Mouse (Mus musculus): ENCODE data around the gene Zswim4. TPM values are rescaled to one million over a fixed set of nuclear protein-coding genes. Genes with fewer than 3 reads are reported as not detected.

Zswim4 gene
- polyA plus RNA-seq, 1 experiment from 2014 or later = 22.4 TPM

GRCm38 (mm10) chr8:84202938-84203917 lies 33.6 kb downstream of the Zswim4 start:
- no peaks in the 10 kb centered on the region for H3K9me3 ChIP-seq (replicated peaks; ENCODE audit: control insufficient read depth, low read length, poor library complexity, severe bottlenecking)
- H3K4me2 ChIP-seq (ENCODE audit: low read length) = peak overlapping the region; percentile 65
- peak overlapping the region; percentile 60 for H3K27ac ChIP-seq (ENCODE audit: low read length)
- H3K4me3 ChIP-seq (ENCODE audit: low read depth, low read length) = peak overlapping the region; percentile 36
- peak overlapping the region; percentile 67 for H3K9ac ChIP-seq (ENCODE audit: low read depth, low read length)
- peak; percentile 38; the same call in 1 of the 2 replicates for ATAC-seq
- peaks cover 11% of the 10 kb centered on the region; the same call in 1 of the 2 replicates for H3K27me3 ChIP-seq (ENCODE audit: control insufficient read depth, insufficient read depth, low read depth, low read length)
- H3K36me3 ChIP-seq (ENCODE audit: control insufficient read depth, insufficient read depth, low read length) = no peaks in the 10 kb centered on the region
- WGBS = 12% methylated on average over 34 of the region's 34 CpGs
- peaks cover 16% of the 10 kb centered on the region for H3K4me1 ChIP-seq (ENCODE audit: control insufficient read depth, insufficient read depth, low read length)

DNA sequence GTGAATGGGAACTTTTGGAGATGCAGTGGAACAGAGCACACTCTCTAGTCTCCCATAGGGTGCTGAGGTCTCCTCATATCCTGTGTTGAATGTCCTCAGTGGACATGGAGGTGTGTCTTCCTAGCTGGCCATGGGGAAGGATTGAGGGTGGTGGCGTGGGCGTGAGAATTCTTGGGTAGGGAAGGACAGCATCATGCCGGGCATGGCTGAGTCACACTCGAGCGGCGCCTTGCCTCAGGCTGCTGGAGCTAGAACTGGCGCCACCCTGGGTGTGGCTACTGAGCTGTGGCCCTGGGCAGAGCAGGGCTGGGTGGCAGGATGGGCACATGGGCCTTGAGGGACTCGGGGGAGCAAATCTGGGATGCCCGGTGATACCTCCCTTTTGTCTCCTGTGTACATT lies 34.4 kb downstream of the Zswim4 start:
- H3K27me3 ChIP-seq (ENCODE audit: control insufficient read depth, insufficient read depth, low read depth, low read length) = peaks cover 11% of the 10 kb centered on the region; the same call in 1 of the 2 replicates
- H3K4me2 ChIP-seq (ENCODE audit: low read length) = peak overlapping the region; percentile 10; the same call in 1 of the 2 replicates
- H3K27ac ChIP-seq (ENCODE audit: low read length) = no peak overlapping the region
- WGBS = 91% methylated on average over 9 of the region's 9 CpGs
- H3K9ac ChIP-seq (ENCODE audit: low read depth, low read length) = no peak overlapping the region
- H3K9me3 ChIP-seq (replicated peaks; ENCODE audit: control insufficient read depth, low read length, poor library complexity, severe bottlenecking) = no peaks in the 10 kb centered on the region
- H3K4me1 ChIP-seq (ENCODE audit: control insufficient read depth, insufficient read depth, low read length) = peaks cover 22% of the 10 kb centered on the region
- no peak overlapping the region for H3K4me3 ChIP-seq (ENCODE audit: low read depth, low read length)
- no peak for ATAC-seq
- H3K36me3 ChIP-seq (ENCODE audit: control insufficient read depth, insufficient read depth, low read length) = no peaks in the 10 kb centered on the region

DNA sequence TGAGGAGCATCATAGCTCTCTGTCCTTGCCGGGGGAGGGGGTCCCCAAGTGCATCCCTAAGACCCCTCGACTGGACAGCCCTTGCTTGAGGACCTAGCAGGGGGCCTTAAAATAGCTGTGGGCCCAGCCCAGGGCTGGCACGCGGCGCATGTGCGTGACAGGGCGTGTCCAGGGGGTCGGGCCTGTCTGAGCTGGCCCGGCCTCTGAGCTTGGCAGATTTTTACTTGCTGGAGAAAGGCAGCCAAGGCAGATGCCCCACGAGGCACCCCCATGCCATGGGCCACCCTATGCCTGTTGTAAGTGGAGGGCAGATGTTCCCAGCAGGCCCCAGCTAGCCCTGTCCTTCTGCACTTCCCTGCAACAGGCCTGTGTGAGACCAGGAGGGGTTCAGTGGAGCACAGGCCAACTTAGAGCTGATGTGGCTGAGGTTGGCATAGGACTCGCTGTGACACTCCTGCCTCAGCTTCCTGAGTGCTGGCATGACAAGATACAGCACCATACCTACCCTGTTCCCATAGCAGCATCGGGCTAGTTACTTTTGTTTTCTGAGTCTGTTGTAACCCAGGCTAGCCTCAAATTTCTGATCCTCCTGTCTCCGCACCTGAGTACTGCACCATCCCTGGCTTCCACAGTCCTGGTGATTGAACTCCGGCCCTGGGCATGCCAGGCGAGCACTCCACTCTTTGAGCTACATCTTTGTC lies 35.2 kb downstream of the Zswim4 start:
- H3K4me3 ChIP-seq (ENCODE audit: low read depth, low read length) = peak overlapping the region; percentile 38
- H3K9ac ChIP-seq (ENCODE audit: low read depth, low read length) = peak overlapping the region; percentile 59; the same call in 1 of the 2 replicates
- H3K9me3 ChIP-seq (replicated peaks; ENCODE audit: control insufficient read depth, low read length, poor library complexity, severe bottlenecking) = no peaks in the 10 kb centered on the region
- WGBS = 64% methylated on average over 15 of the region's 15 CpGs
- no peaks in the 10 kb centered on the region for H3K36me3 ChIP-seq (ENCODE audit: control insufficient read depth, insufficient read depth, low read length)
- H3K27ac ChIP-seq (ENCODE audit: low read length) = peak overlapping the region; percentile 25; the same call in 1 of the 2 replicates
- peaks cover 11% of the 10 kb centered on the region; the same call in 1 of the 2 replicates for H3K27me3 ChIP-seq (ENCODE audit: control insufficient read depth, insufficient read depth, low read depth, low read length)
- peak overlapping the region; percentile 59 for H3K4me2 ChIP-seq (ENCODE audit: low read length)
- no peak for ATAC-seq
- peaks cover 22% of the 10 kb centered on the region for H3K4me1 ChIP-seq (ENCODE audit: control insufficient read depth, insufficient read depth, low read length)

- H3K27ac ChIP-seq (ENCODE audit: low read length) = peak overlapping the region; percentile 44
- H3K4me3 ChIP-seq (ENCODE audit: low read depth, low read length) = peak overlapping the region; percentile 38
- H3K9me3 ChIP-seq (replicated peaks; ENCODE audit: control insufficient read depth, low read length, poor library complexity, severe bottlenecking) = no peaks in the 10 kb centered on the region
- peak overlapping the region; percentile 59 for H3K9ac ChIP-seq (ENCODE audit: low read depth, low read length)
- H3K4me2 ChIP-seq (ENCODE audit: low read length) = peak overlapping the region; percentile 59
- peaks cover 22% of the 10 kb centered on the region for H3K4me1 ChIP-seq (ENCODE audit: control insufficient read depth, insufficient read depth, low read length)
- WGBS = 10% methylated on average over 51 of the region's 70 CpGs
- ATAC-seq = no peak
- no peaks in the 10 kb centered on the region for H3K36me3 ChIP-seq (ENCODE audit: control insufficient read depth, insufficient read depth, low read length)
- H3K27me3 ChIP-seq (ENCODE audit: control insufficient read depth, insufficient read depth, low read depth, low read length) = peaks cover 11% of the 10 kb centered on the region; the same call in 1 of the 2 replicates
Observed at GRCm38 (mm10) chr8:84200652-84201544, 36.0 kb downstream of the Zswim4 start.

GRCm38 (mm10) chr8:84200126-84200555 lies 36.7 kb downstream of the Zswim4 start:
- 26% methylated on average over 8 of the region's 8 CpGs for WGBS
- Histone ChIP-seq H3K27me3 (ENCODE audit: control insufficient read depth, insufficient read depth, low read depth, low read length) (peaks cover 11% of the 10 kb centered on the region; the same call in 1 of the 2 replicates), H3K36me3 (ENCODE audit: control insufficient read depth, insufficient read depth, low read length) (no peaks in the 10 kb centered on the region), H3K4me1 (ENCODE audit: control insufficient read depth, insufficient read depth, low read length) (peaks cover 22% of the 10 kb centered on the region), H3K4me3 (ENCODE audit: low read depth, low read length) (peak overlapping the region; percentile 38; the same call in 1 of the 2 replicates), H3K27ac (ENCODE audit: low read length) (no peak overlapping the region), H3K9me3 (replicated peaks; ENCODE audit: control insufficient read depth, low read length, poor library complexity, severe bottlenecking) (no peaks in the 10 kb centered on the region), H3K9ac (ENCODE audit: low read depth, low read length) (peak overlapping the region; percentile 59; the same call in 1 of the 2 replicates), H3K4me2 (ENCODE audit: low read length) (peak overlapping the region; percentile 59)
- no peak for ATAC-seq

GRCm38 (mm10) chr8:84199348-84200125 lies 37.3 kb downstream of the Zswim4 start:
- peaks cover 11% of the 10 kb centered on the region; the same call in 1 of the 2 replicates for H3K27me3 ChIP-seq (ENCODE audit: control insufficient read depth, insufficient read depth, low read depth, low read length)
- H3K36me3 ChIP-seq (ENCODE audit: control insufficient read depth, insufficient read depth, low read length) = no peaks in the 10 kb centered on the region
- H3K4me1 ChIP-seq (ENCODE audit: control insufficient read depth, insufficient read depth, low read length) = peaks cover 22% of the 10 kb centered on the region
- no peak overlapping the region for H3K27ac ChIP-seq (ENCODE audit: low read length)
- H3K9me3 ChIP-seq (replicated peaks; ENCODE audit: control insufficient read depth, low read length, poor library complexity, severe bottlenecking) = no peaks in the 10 kb centered on the region
- 53% methylated on average over 11 of the region's 11 CpGs for WGBS
- H3K9ac ChIP-seq (ENCODE audit: low read depth, low read length) = 0 out of 2 replicates have a peak overlapping the region, but pooled peaks have one; percentile 17
- no peak overlapping the region for H3K4me2 ChIP-seq (ENCODE audit: low read length)
- H3K4me3 ChIP-seq (ENCODE audit: low read depth, low read length) = no peak overlapping the region
- ATAC-seq = no peak

DNA sequence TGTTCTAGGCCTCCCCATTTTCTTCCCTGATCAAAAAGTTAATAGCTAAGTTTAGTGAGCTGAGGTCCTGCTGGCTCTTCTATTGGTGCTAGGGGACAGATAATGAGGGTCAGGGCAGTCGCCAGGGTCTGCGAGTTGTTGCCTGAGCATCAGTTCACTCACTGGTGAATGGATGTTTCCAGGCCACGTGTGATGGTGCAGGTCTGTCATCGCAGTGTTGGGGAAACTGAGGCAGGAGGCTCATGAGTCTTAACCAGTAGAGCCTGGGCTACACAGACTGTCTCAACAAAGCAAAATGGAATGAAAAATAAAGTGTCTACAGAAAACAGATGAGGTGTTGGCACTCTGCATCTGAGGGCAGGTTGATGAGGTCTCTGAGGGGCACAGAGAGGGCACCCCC lies 38.0 kb downstream of the Zswim4 start:
- H3K4me2 ChIP-seq (ENCODE audit: low read length) = no peak overlapping the region
- H3K9me3 ChIP-seq (replicated peaks; ENCODE audit: control insufficient read depth, low read length, poor library complexity, severe bottlenecking) = no peaks in the 10 kb centered on the region
- H3K27ac ChIP-seq (ENCODE audit: low read length) = peak overlapping the region; percentile 78; the same call in 1 of the 2 replicates
- peaks cover 11% of the 10 kb centered on the region; the same call in 1 of the 2 replicates for H3K27me3 ChIP-seq (ENCODE audit: control insufficient read depth, insufficient read depth, low read depth, low read length)
- H3K4me3 ChIP-seq (ENCODE audit: low read depth, low read length) = no peak overlapping the region
- peaks cover 22% of the 10 kb centered on the region for H3K4me1 ChIP-seq (ENCODE audit: control insufficient read depth, insufficient read depth, low read length)
- H3K36me3 ChIP-seq (ENCODE audit: control insufficient read depth, insufficient read depth, low read length) = no peaks in the 10 kb centered on the region
- 25% methylated on average over 4 of the region's 4 CpGs for WGBS
- ATAC-seq = no peak
- H3K9ac ChIP-seq (ENCODE audit: low read depth, low read length) = 0 out of 2 replicates have a peak overlapping the region, but pooled peaks have one; percentile 17

All from midbrain, embryonic 16.5 days (tissue).